In the genomic region with DNA sequence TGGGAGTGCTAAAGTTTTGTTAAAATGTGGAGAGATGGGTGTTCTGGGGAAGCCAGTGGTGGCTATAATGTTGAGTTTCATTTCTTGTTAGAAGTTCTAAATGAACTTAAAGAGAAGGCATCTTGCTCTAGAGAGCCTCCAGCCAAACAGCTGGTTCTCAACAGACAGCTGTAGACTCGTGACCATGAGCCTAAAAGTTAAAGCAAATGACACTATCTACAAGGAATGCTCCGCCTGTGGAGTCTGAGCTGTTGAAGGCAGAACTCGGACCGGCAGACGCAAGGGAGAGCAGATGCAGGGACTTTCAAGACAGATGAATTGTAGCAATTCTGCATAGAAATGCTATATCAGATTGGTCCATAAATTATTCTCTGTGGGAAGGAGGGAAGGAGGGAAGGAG, we compare ENCODE assay signal across 17 mouse cellular contexts.
A peak's percentile ranks its signal among the peaks of the same experiment; 100 is the strongest.
DNase-seq lines count a peak whose midpoint lies in the region; ATAC-seq and TF ChIP-seq lines count a peak whose summit lies in the region.
"Had no signal": no experiment of that assay in that cellular context is flagged by ENCODE, and none has a peak within 500 bp of the region (broad histone marks: within the 10 kb centered on the region; RNA-seq: fewer than 3 reads in every experiment).

No protein-coding gene starts in this region.

- H3K27me3 ChIP-seq in intestine, embryonic 15.5 days (replicated peaks) = no peaks in the 10 kb centered on the region
- H3K27me3 ChIP-seq in intestine, postnatal 0 days (replicated peaks; ENCODE audit: control insufficient read depth, insufficient read depth, low read length) = no peaks in the 10 kb centered on the region
- no peaks in the 10 kb centered on the region for H3K27me3 ChIP-seq in heart, postnatal 0 days (ENCODE audit: control insufficient read depth, insufficient read depth, low read length)
- no peaks in the 10 kb centered on the region for H3K27me3 ChIP-seq in midbrain, embryonic 16.5 days (ENCODE audit: control insufficient read depth, insufficient read depth, low read depth, low read length)
- H3K27me3 ChIP-seq: limb, embryonic 12.5 days; midbrain, embryonic 12.5 days had no signal

- no peak overlapping the region for H3K4me3 ChIP-seq in intestine, embryonic 15.5 days (replicated peaks)
- no peak overlapping the region for H3K4me3 ChIP-seq in intestine, postnatal 0 days (ENCODE audit: low read depth, low read length)
- H3K4me3 ChIP-seq in heart, postnatal 0 days (ENCODE audit: low read depth, low read length) = no peak overlapping the region
- H3K4me3 ChIP-seq in midbrain, embryonic 16.5 days (ENCODE audit: low read depth, low read length) = no peak overlapping the region
- H3K4me3 ChIP-seq: erythroblast, embryonic 14.5 days; limb, embryonic 12.5 days; midbrain, embryonic 12.5 days had no signal

- no peak overlapping the region for H3K27ac ChIP-seq in intestine, embryonic 15.5 days
- no peak overlapping the region for H3K27ac ChIP-seq in intestine, postnatal 0 days (ENCODE audit: low read depth, low read length)
- no peak overlapping the region for H3K27ac ChIP-seq in heart, postnatal 0 days (ENCODE audit: low read depth)
- H3K27ac ChIP-seq in midbrain, embryonic 16.5 days (ENCODE audit: low read length) = no peak overlapping the region
- H3K27ac ChIP-seq: limb, embryonic 12.5 days; midbrain, embryonic 12.5 days had no signal

- no peak overlapping the region for H3K9ac ChIP-seq in intestine, embryonic 15.5 days
- no peak overlapping the region for H3K9ac ChIP-seq in intestine, postnatal 0 days (ENCODE audit: low read depth, low read length)
- no peak overlapping the region for H3K9ac ChIP-seq in heart, postnatal 0 days (replicated peaks; ENCODE audit: low read depth, low read length)
- no peak overlapping the region for H3K9ac ChIP-seq in midbrain, embryonic 16.5 days (ENCODE audit: low read depth, low read length)
- H3K9ac ChIP-seq: limb, embryonic 12.5 days; midbrain, embryonic 12.5 days had no signal

- WGBS in intestine, embryonic 15.5 days = 40% methylated on average over 5 of the region's 5 CpGs
- WGBS in intestine, postnatal 0 days = 54% methylated on average over 5 of the region's 5 CpGs
- WGBS in heart, postnatal 0 days = 34% methylated on average over 5 of the region's 5 CpGs
- WGBS in midbrain, embryonic 16.5 days = 91% methylated on average over 5 of the region's 5 CpGs

- H3K9me3 ChIP-seq in intestine, embryonic 15.5 days = no peaks in the 10 kb centered on the region
- no peaks in the 10 kb centered on the region for H3K9me3 ChIP-seq in intestine, postnatal 0 days (ENCODE audit: control insufficient read depth)
- no peaks in the 10 kb centered on the region for H3K9me3 ChIP-seq in heart, postnatal 0 days (replicated peaks; ENCODE audit: control insufficient read depth, low read length)
- H3K9me3 ChIP-seq in midbrain, embryonic 16.5 days (replicated peaks; ENCODE audit: control insufficient read depth, low read length, poor library complexity, severe bottlenecking) = no peaks in the 10 kb centered on the region
- H3K9me3 ChIP-seq: limb, embryonic 12.5 days; midbrain, embryonic 12.5 days had no signal

- DNase-seq in 3T3-L1 (ENCODE audit: low read depth, low spot score) = peak; percentile 44
- peak; percentile 47 for DNase-seq in heart, postnatal 0 days (ENCODE audit: low spot score)
- DNase-seq in kidney, postnatal 36 days = peak; percentile 3 to 14
- no peak for DNase-seq in Muller cell, postnatal 12 days (ENCODE audit: inconsistent ontology term)
- DNase-seq in adipocyte (ENCODE audit: low spot score) = no peak
- DNase-seq: cerebellum, adult 8-10 months; gastrocnemius, postnatal 36 days; layer of hippocampus, postnatal 36 days; right cerebral cortex, postnatal 25 days had no signal

- no peaks in the 10 kb centered on the region for H3K4me1 ChIP-seq in intestine, embryonic 15.5 days (replicated peaks)
- no peaks in the 10 kb centered on the region for H3K4me1 ChIP-seq in intestine, postnatal 0 days (replicated peaks; ENCODE audit: control insufficient read depth, insufficient read depth, low read length)
- H3K4me1 ChIP-seq in heart, postnatal 0 days (ENCODE audit: control insufficient read depth, insufficient read depth) = no peaks in the 10 kb centered on the region
- H3K4me1 ChIP-seq in midbrain, embryonic 16.5 days (ENCODE audit: control insufficient read depth, insufficient read depth, low read length) = no peaks in the 10 kb centered on the region
- H3K4me1 ChIP-seq: limb, embryonic 12.5 days; midbrain, embryonic 12.5 days had no signal

- no peaks in the 10 kb centered on the region for H3K36me3 ChIP-seq in intestine, embryonic 15.5 days
- H3K36me3 ChIP-seq in intestine, postnatal 0 days (ENCODE audit: control insufficient read depth, insufficient read depth) = no peaks in the 10 kb centered on the region
- no peaks in the 10 kb centered on the region for H3K36me3 ChIP-seq in heart, postnatal 0 days (replicated peaks; ENCODE audit: control insufficient read depth, insufficient read depth, low read length)
- no peaks in the 10 kb centered on the region for H3K36me3 ChIP-seq in midbrain, embryonic 16.5 days (ENCODE audit: control insufficient read depth, insufficient read depth, low read length)
- H3K36me3 ChIP-seq: limb, embryonic 12.5 days; midbrain, embryonic 12.5 days had no signal

- TF ChIP-seq CTCF in intestine, postnatal 0 days (IDR thresholded peaks at IDR 0.05; ENCODE audit: low read depth) = no peak
- no peak for TF ChIP-seq CTCF in heart, postnatal 0 days (IDR thresholded peaks at IDR 0.05; ENCODE audit: low read depth)

- ATAC-seq in intestine, embryonic 15.5 days = peak; percentile 80; the same call in 1 of the 2 replicates
- ATAC-seq in intestine, postnatal 0 days = no peak
- peak; percentile 71 for ATAC-seq in heart, postnatal 0 days (ENCODE audit: insufficient read depth, low read depth)
- ATAC-seq in midbrain, embryonic 16.5 days = no peak
- ATAC-seq: CD4-positive, CD25-positive, alpha-beta regulatory T cell, adult 4 months; forebrain, embryonic 16.5 days had no signal

- TF ChIP-seq EP300 in heart, postnatal 0 days (IDR thresholded peaks at IDR 0.05; ENCODE audit: low read depth) = no peak

- no peak overlapping the region for H3K4me2 ChIP-seq in intestine, embryonic 15.5 days (replicated peaks)
- H3K4me2 ChIP-seq in intestine, postnatal 0 days (replicated peaks; ENCODE audit: low read depth) = no peak overlapping the region
- no peak overlapping the region for H3K4me2 ChIP-seq in heart, postnatal 0 days (ENCODE audit: low read depth, low read length)
- H3K4me2 ChIP-seq in midbrain, embryonic 16.5 days (ENCODE audit: low read length) = no peak overlapping the region
- H3K4me2 ChIP-seq: limb, embryonic 12.5 days; midbrain, embryonic 12.5 days had no signal

Comparison
In these comparisons a context has a peak if more than half of its experiments do, and no peak if none do; other contexts are left out.
1. ATAC-seq: peak in intestine, embryonic 15.5 days (single experiment) and heart, postnatal 0 days (single experiment); none in intestine, postnatal 0 days (single experiment) and midbrain, embryonic 16.5 days (single experiment).
2. DNase-seq: peak in 3T3-L1 (single experiment), heart, postnatal 0 days (single experiment) and kidney, postnatal 36 days (2 of 2); none in Muller cell, postnatal 12 days (single experiment) and adipocyte (single experiment).